Mouse (Mus musculus) cerebellum, adult 2 months (tissue): ENCODE results near the gene Pskh1.

ENCODE experiments used
- CTCF ChIP-seq: fragments of 200-500 bp; IDR thresholded peaks from 2 replicates; pipeline ENCODE4 v1.5.1; 2011; ENCODE audit warnings: low read depth, mild to moderate bottlenecking, control low read depth, low read length, moderate library complexity, borderline replicate concordance; ENCODE audit not compliant: insufficient read depth
- POLR2A ChIP-seq: fragments of 200-500 bp; IDR thresholded peaks from 2 replicates; pipeline ENCODE4 v1.6.1; 2011; ENCODE audit warnings: low read length, control low read depth, borderline replicate concordance; ENCODE audit not compliant: insufficient read depth

GRCm38 (mm10) chr8:105900941-105901616 lies 838 bp downstream of the Pskh1 start:
- TF ChIP-seq POLR2A (no peak), CTCF (no peak)
